Mouse (Mus musculus): ENCODE results near the gene Col24a1.

The Col24a1 gene

DNA sequence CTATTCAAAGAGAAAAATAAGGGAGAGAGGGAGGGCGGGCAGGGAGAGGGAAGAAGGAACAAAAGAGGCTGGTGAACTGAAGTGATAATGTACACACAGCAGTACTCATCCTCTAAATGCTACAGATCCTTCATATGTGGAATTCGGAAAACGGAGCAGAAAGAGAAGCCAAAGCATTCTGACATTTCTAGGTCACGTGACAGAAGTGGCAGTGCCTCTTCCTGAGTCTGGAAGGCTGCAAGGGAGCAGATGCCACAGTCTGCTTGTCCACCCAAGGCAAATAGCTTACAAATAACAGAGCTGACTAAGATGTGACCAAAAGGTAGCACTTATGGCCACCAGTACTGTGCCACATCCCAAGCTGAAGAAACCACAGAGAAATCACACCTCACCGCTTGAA is 164.8 kb downstream of the Col24a1 start:
- in situ Hi-C loops (cut with MboI, MseI), result no loop called here

GRCm38 (mm10) chr3:145462351-145462750 is 170.1 kb downstream of the Col24a1 start:
- in situ Hi-C loops (cut with MboI, MseI), result no loop called here

GRCm38 (mm10) chr3:145463731-145464130 is 171.5 kb downstream of the Col24a1 start:
- in situ Hi-C loops (cut with MboI, MseI), result no loop called here

- in situ Hi-C loops (cut with MboI, MseI), result no loop called here
Measured at GRCm38 (mm10) chr3:145471094-145471493, 178.8 kb downstream of the Col24a1 start.

- in situ Hi-C loops (cut with MboI, MseI), result no loop called here
Measured at GRCm38 (mm10) chr3:145474163-145474562, 181.9 kb downstream of the Col24a1 start.

- in situ Hi-C loops (cut with MboI, MseI), result no loop called here
Measured at GRCm38 (mm10) chr3:145476634-145477033, 184.4 kb downstream of the Col24a1 start.

GRCm38 (mm10) chr3:145477074-145477473 is 184.8 kb downstream of the Col24a1 start:
- in situ Hi-C loops (cut with MboI, MseI), result no loop called here

GRCm38 (mm10) chr3:145478446-145478845 is 186.2 kb downstream of the Col24a1 start:
- in situ Hi-C loops (cut with MboI, MseI), result no loop called here

GRCm38 (mm10) chr3:145490279-145490678 is 198.0 kb downstream of the Col24a1 start:
- in situ Hi-C loops (cut with MboI, MseI), result no loop called here

DNA sequence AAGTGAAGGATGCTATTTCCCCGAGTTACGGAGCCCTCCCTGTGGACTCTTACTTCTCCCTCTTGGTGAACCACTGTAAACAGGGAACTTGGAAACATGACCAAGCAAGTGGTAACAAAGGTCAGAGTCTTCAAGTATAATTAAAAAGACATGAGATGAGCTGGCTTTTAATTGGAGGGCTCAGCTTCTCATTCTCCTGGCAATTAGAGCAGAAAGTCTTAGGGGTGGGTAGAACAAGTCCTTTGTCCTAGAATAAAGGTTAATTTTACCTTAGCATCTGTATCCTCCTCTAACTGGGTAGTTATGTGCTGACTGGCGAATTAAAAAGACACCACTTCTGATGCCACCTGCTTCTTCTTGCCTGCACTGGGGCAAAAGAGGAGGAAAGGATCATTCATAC is 199.1 kb downstream of the Col24a1 start:
- in situ Hi-C loops (cut with MboI, MseI), result no loop called here

- in situ Hi-C loops (cut with MboI, MseI), result no loop called here
Measured at GRCm38 (mm10) chr3:145498127-145498526, 205.9 kb downstream of the Col24a1 start.

DNA sequence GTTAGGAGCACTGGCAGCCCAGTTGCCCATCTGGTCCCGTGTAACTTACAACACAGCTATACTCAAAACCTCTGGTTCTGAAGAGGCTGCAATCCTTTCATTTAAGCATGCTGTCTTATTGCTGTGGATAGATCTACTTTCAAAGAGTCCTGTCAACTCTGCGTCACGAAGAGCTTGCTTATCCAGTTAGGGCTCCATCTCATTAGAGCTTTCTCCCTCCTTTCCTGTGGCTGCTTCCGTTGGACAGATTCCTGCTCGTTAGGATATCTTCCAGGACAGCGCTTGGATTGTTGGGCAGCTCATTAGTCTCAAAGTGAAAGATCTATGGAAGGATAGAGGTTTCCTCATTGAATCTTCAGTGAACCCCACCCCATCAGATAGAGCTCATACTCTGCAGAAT is 206.6 kb downstream of the Col24a1 start:
- in situ Hi-C loops (cut with MboI, MseI), result no loop called here

- in situ Hi-C loops (cut with MboI, MseI), result loop anchor here (25.0 kb wide), 1 partner anchor 693 kb away; the partner anchor contains the start of gene Clca3a2
Measured at GRCm38 (mm10) chr3:145504830-145505229, 212.6 kb downstream of the Col24a1 start.

- in situ Hi-C loops (cut with MboI, MseI), result loop anchor here (25.0 kb wide), 1 partner anchor 696 kb away; the partner anchor contains the start of gene Clca3a2
Measured at GRCm38 (mm10) chr3:145508550-145508949, 216.3 kb downstream of the Col24a1 start.

GRCm38 (mm10) chr3:145514197-145514596 is 221.9 kb downstream of the Col24a1 start:
- in situ Hi-C loops (cut with MboI, MseI), result loop anchor here (25.0 kb wide), 1 partner anchor 702 kb away; the partner anchor contains the start of gene Clca3a2

DNA sequence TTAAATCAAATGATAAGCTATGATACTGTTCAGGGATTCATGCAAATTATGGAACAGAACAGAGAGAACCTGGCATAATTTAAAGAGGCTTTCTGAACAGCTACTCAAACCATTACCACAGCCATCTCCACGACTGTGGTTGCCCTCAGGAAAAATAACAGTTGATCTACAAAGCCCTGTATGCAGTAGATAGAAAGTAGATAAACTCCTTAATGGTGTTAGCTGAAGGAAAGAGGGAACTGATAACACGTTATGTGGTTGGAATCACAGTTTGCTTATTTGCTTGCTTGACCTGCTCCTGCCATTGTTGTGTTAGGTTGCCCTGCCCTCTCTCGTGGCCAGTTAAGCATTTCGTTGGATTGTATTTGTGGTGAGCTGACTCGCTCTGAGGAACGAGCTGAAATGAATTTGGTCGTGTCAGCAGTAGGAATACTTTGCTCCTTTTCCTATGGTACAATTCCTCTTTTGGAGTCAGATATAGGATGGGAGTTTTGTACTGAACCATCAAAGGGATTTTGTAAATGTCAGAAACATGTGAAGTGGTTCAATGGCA is 229.3 kb downstream of the Col24a1 start:
- in situ Hi-C loops (cut with MboI, MseI), result loop anchor here (25.0 kb wide), 1 partner anchor 709 kb away; the partner anchor contains the start of gene Clca3a2

- in situ Hi-C loops (cut with MboI, MseI), result loop anchor here (25.0 kb wide), 1 partner anchor 710 kb away; the partner anchor contains the start of gene Clca3a2
Measured at GRCm38 (mm10) chr3:145522311-145522710, 230.0 kb downstream of the Col24a1 start.

DNA sequence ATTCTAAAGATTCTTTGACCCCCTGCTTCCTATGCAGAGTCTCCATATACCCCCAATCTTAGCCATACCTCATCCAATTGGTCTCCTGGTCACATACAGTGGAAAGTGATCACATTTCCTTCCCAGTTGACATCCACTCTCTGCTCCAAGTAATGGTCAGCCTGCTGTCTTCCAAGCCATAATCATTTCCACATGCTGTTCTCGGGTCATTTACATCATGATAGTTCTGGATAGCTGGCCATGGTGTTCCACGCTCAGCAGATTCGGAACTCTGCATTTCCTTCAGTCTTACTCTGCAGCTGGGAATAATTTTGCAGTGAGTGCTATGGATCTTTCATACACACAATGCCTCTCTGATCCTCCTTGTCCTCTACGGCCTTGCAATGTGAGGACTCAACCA is 233.0 kb downstream of the Col24a1 start:
- in situ Hi-C loops (cut with MboI, MseI), result no loop called here

DNA sequence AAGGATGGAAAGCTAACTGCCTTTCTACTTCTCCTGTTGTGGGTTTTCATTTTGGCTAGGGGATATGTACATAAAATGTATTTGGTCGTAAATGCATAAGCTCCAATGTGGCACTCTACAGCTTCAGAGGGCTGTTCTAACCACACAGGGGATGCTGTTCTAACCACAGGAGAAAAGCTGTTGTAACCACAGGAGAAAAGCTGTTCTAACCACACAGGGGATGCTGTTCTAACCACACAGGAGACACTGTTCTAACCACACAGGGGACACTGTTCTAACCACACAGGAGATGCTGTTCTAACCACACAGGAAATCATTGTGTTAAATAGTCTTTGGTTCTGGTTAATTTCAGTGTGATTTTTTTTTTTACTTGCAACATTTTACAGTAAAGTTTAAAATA is 245.6 kb downstream of the Col24a1 start:
- in situ Hi-C loops (cut with MboI, MseI), result no loop called here

DNA sequence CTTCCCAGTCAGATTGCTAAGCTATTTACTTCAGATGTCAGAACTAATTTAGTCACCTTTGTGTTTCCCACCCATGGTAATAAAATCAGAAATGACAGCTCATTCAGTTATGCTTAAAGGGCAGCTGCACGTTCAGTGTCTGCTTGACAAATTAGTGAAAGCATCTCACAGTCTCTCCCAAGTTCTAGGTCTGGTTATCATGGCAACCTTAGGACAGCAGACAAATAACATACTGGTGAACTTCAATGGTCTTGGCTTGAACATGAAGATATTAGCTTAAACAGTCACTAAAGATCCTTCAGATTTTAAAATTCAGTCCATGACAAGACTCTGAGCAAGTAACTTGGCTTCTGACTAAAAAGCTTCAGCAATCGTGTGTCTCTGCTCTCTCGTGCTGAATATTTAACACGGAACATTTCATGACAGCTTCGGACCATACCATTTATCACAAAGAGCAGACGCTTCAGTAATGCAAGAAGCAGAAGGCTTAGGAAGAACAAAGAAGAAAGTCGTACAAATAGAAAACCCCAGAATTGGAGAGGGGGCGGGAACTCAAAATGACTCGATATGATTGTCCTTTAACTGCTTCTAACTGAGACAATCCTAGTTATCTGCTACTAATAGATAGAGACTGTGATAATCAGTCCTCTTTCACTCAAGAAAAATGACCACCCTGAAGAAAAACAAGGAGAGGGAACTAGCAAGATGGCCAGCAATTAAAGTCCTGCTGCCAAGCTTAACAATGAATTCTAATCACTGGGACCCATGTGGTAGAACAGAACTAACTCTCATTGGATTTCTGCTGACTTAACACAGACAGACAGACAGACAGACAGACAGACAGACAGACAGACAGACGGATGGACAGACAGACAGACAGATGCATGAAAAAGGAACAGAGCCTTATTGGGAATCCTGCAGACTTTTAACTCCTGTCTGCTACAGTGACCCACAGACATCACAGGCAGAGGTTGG is 256.5 kb downstream of the Col24a1 start:
- in situ Hi-C loops (cut with MboI, MseI), result no loop called here

- in situ Hi-C loops (cut with MboI, MseI), result no loop called here
Measured at GRCm38 (mm10) chr3:145550216-145550615, 257.9 kb downstream of the Col24a1 start.

GRCm38 (mm10) chr3:145554388-145554787 is 262.1 kb downstream of the Col24a1 start:
- in situ Hi-C loops (cut with MboI, MseI), result no loop called here

- in situ Hi-C loops (cut with MboI, MseI), result no loop called here
Measured at GRCm38 (mm10) chr3:145556206-145556605, 263.9 kb downstream of the Col24a1 start.
